Mouse (Mus musculus) left cerebral cortex, adult 8-10 months (tissue): ENCODE data around the gene Helz. TPM values are rescaled to one million over a fixed set of nuclear protein-coding genes. Genes with fewer than 3 reads are reported as not detected.
"Not testable (repeated sequence)": the region's sequence is repeated elsewhere in the genome, so short reads cannot be mapped to it uniquely, and the experiment has no call there.

Source experiments
- DNase-seq, 2 experiments: peaks; one replicate each; pipeline ENCODE4 v3.0.0; 2022; ENCODE audit warnings: low spot score in 2 of 2
- total RNA-seq, 4 experiments: library from RNA; stranded (reverse); gene quantifications; 2 replicates each; pipeline ENCODE4 v1.2.4; 2022

The Helz gene
- total RNA-seq, 4 experiments from 2014 or later: 41.9 to 52.3 (median 48.0) TPM

- no peak for DNase-seq
Observed at GRCm38 (mm10) chr11:107548204-107548975, 660 bp downstream of the Helz start.

- DNase-seq: no peak
Observed at GRCm38 (mm10) chr11:107559874-107560273, 12.1 kb downstream of the Helz start.

- DNase-seq: no peak
Observed at GRCm38 (mm10) chr11:107567431-107567830, 19.7 kb downstream of the Helz start.

- no peak for DNase-seq
Observed at GRCm38 (mm10) chr11:107568466-107568995, 20.8 kb downstream of the Helz start.

GRCm38 (mm10) chr11:107570891-107571290 is 23.2 kb downstream of the Helz start:
- DNase-seq: not testable (repeated sequence)

GRCm38 (mm10) chr11:107571318-107571717 is 23.6 kb downstream of the Helz start:
- DNase-seq: no peak

GRCm38 (mm10) chr11:107572551-107572950 is 24.8 kb downstream of the Helz start:
- DNase-seq: no peak

- no peak for DNase-seq
Observed at GRCm38 (mm10) chr11:107573061-107573692, 25.4 kb downstream of the Helz start.

- no peak for DNase-seq
Observed at GRCm38 (mm10) chr11:107573847-107574246, 26.1 kb downstream of the Helz start.

- DNase-seq: no peak
Observed at GRCm38 (mm10) chr11:107574811-107575705, 27.3 kb downstream of the Helz start.

- DNase-seq: no peak
Observed at GRCm38 (mm10) chr11:107576186-107576585, 28.5 kb downstream of the Helz start.

- peak in 1 of 2 experiments; percentile 74 for DNase-seq
Observed at GRCm38 (mm10) chr11:107577400-107577799, 29.7 kb downstream of the Helz start.

- DNase-seq: no peak
Observed at GRCm38 (mm10) chr11:107578226-107578625, 30.5 kb downstream of the Helz start.

- DNase-seq: no peak
Observed at GRCm38 (mm10) chr11:107580786-107581185, 33.1 kb downstream of the Helz start.

GRCm38 (mm10) chr11:107584660-107585451 is 37.1 kb downstream of the Helz start:
- no peak for DNase-seq

GRCm38 (mm10) chr11:107586129-107586528 is 38.4 kb downstream of the Helz start:
- DNase-seq: not testable (repeated sequence)

- DNase-seq: no peak
Observed at GRCm38 (mm10) chr11:107587141-107587540, 39.4 kb downstream of the Helz start.

GRCm38 (mm10) chr11:107592575-107592974 is 44.8 kb downstream of the Helz start:
- DNase-seq: no peak

GRCm38 (mm10) chr11:107597381-107597780 is 49.7 kb downstream of the Helz start:
- no peak for DNase-seq

GRCm38 (mm10) chr11:107605694-107606093 is 58.0 kb downstream of the Helz start:
- no peak for DNase-seq

- no peak for DNase-seq
Observed at GRCm38 (mm10) chr11:107613906-107614305, 66.2 kb downstream of the Helz start.
